Mouse (Mus musculus) spleen, embryonic (tissue): Measurements from ENCODE around the gene Nipsnap2.
"Not testable (repeated sequence)": the region's sequence is repeated elsewhere in the genome, so short reads cannot be mapped to it uniquely, and the experiment has no call there.

Source experiments
- CTCF ChIA-PET: fragments of 350-600 bp; sonication (Branson Sonifier 250); formaldehyde crosslinking; loops from one replicate; lab custom pipeline; 2022; lab: Charles Lee

The Nipsnap2 gene

DNA sequence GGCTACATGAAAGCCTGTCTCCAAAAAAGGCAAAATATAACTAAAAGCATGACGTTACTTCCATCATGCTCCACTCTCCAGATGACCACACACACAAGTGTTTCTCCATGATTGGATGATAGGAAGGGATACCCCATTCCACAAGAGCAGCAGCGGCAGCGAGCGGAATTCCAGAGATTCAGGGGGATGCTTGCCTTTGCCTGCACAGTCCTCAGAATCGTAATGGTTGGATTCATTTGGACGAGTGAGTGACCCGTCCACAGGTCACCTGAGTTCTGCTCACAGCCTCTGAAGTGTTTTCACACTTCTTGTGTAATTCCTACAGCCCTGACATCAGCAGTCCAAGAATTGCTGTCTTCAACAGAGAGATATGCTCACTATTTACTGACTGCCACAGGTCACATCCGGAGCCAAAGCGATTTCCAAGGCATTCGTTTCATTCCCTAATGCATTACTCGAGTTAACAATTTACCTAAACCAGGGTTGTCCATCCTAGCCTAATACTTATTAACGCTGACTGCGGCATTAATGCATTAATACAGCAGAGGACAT is 35.1 kb downstream of the Nipsnap2 start:
- CTCF ChIA-PET, result no interaction called here

DNA sequence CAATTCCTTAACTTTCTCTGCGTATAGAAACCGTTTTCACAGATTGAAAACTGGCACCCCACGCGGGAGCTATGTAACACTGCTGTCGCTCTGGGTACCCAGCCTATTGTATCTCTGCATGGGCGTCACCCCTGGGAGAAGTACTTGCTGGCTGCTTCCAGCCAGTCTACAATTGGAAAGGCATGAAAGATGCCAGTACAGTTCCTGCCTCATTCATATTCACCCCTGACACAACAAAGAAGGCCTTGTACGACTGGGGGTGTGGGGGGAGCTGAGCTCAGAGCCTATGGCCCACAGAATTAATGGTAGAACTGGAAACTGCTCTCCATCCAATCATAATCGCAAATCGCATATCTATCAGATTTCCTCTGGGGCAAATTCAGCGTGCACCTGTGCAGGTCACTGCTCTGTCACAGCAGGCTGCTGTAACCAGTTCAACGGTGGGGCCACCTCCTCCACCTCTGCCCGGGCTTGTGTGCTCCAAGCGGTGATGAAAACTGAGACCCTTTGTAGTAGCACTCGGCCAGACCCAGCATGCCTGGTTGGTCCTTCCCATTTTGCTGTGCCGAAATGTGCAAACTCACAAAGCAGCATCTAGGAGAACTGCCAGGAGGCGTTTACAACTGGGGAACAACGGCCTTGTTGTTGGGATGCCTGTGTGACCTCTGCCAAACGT is 37.1 kb downstream of the Nipsnap2 start:
- CTCF ChIA-PET, result no interaction called here

DNA sequence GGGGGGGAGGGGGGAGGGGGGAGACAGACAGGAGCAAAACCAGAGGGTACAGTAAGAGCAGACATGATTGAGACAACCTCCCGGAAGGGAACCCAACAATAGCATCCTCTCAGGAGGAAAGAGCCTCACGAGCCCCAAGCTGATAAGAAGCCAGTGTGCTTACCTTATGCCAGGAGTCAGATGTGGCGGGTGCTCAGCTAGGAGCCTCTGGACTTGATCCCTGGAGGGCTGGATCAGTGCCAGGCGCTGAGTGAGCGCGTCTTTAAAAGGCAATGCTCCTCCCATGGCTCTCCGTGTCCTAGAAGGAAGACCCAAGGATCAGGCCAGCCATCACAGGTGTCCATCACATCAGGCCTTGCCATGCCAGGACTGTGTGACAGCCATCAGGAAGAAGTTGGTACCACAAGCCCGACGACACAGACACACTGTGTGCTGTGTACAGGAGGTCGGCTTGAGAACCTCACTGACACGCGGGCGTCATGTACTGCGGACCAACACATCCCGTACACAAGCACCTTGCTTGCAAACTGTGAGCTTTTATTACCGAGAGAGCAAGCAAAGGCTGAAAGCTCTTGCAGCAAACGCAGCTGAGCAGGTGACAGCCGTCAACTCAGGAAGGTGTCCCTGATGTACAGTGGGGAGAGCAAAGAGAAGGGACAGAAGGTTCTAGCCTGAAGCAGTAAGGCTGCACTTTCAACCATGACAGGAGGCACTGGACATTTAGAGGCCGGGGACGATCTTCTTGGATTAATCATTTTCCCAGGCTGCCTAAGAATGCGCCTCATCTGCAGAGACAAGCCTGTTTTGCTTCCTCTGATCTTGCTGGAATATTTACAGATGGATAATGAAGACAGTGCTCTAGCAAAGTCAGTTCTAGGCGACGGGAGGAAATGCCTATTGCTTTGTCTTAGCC is 45.8 kb downstream of the Nipsnap2 start:
- CTCF ChIA-PET, result no interaction called here

DNA sequence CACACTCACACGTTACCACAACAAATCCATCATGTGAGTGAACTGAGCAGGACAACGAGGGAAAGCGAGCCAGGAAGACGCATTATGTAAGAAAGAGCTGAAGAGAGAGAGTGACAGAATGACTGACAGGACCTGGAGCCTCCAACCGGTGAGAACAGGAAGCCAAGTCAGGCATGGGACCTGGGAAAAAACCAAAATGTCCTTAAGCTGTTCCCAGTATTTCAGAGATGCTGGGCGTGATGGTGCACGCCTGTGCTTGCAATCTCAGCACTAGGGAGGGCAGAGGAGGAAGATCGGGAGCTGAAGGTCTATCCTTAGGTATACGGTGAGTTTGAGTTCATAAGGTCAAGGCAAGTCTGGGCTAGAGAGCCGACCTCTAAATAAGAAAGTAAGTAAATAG is 47.6 kb downstream of the Nipsnap2 start:
- CTCF ChIA-PET, result no interaction called here

DNA sequence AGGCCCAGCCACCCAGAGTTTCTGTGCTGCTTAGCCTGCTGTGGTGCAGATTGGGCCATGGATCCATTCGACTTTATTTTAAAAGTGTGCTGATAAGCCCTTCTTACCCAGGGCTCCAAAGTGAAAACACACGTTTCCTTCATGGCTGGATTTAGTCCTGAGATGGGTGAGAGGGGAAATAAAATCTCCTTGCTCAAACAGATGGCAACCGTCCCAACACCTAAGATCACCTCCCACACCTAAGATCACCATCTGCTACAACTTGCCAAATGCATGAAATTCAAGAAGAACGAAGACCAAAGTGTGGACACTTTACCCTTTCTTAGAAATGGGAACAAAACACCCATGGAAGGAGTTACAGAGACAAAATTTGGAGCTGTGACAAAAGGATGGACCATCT is 48.5 kb downstream of the Nipsnap2 start:
- CTCF ChIA-PET, result not testable (repeated sequence)

DNA sequence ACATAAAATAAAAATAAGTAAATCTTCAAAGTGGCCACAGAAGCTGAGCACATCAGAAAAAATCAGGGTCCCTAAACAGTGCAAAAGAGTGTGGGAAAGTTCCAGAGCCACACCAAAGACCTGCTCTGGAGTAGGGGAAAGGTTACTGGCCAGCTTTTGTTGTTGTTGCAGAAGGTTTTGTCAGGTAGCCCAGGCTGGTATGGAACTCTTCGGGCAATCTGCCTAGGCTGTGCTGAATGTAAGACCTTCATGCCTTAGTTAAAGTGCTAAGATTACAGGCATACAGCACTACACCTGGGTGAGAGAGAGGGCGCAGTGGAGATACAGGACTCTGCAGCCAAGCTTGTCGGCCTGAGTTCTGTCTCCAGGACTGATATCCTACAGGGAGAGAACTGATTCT is 49.8 kb downstream of the Nipsnap2 start:
- CTCF ChIA-PET, result no interaction called here

DNA sequence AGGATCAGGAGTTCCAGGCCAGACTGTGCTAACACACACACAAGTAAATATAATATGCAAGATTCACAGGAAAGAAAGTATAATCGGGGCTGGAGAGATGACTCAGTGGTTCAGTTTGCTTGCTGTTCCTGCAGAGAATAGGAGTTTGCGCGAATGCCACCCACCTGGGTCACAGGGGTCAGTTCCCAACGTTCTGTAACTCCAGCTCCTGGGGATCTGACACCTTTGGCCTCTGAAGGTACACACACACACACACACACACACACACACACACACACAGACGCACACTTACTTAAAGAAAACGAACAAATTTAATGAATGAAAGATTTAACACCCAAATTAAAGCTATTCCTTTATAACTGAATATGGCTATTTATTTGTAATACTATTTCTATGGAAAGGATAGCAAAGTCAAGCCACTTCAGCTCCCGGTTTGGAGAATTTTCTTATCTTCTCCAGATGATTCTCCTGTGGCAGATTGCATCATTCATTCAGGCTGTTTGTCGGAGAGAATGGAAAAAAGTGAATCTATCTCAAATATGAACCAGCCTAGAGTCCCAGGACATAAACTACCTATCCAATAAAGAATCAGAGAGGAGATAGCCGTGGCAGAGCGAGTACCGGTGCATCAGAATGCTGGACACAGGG is 53.6 kb downstream of the Nipsnap2 start:
- CTCF ChIA-PET, result interaction anchor here (0.6 kb wide), 1 partner anchor 274 kb away, joined by 4 read pairs; no protein-coding TSS in a partner anchor

DNA sequence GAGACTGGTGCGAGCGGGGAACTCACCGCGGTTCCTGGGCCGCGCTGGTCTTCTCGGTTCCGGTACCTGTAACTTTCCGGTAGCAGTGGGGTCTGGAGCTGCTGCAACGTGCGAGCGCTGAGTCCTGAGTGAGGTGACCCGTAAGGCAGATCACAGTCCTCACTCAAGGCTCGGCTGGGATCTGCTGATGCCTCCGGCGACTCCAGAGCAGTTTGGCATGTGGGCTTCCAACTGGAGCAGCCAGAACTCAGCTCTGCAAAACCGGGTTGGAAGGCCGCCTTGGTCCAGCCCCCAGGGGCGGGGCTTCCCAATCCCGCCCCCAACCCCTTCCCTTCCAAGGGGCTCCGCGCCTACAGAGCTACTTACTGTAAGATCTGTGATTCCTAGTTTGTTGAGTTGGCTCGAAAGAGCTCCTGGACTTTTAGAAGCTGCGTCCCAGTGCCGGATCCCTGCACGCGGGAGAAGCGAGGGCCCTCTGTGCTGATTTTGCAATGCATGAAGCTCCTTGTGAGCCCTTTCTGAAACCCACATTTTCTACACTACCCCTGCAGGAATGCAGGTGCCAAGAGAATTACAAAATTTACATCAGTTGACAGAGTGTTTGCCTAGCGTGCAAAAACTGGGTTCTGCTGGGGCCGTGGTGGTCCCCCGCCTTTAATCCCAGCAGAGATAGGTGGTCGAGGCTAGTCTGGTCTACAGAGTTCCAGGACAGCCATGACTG is 54.3 kb downstream of the Nipsnap2 start:
- CTCF ChIA-PET, result interaction anchor here (0.6 to 0.8 kb wide), 3 partner anchors 118 to 392 kb away, joined by 3 to 5 read pairs (median 4); no protein-coding TSS in a partner anchor

DNA sequence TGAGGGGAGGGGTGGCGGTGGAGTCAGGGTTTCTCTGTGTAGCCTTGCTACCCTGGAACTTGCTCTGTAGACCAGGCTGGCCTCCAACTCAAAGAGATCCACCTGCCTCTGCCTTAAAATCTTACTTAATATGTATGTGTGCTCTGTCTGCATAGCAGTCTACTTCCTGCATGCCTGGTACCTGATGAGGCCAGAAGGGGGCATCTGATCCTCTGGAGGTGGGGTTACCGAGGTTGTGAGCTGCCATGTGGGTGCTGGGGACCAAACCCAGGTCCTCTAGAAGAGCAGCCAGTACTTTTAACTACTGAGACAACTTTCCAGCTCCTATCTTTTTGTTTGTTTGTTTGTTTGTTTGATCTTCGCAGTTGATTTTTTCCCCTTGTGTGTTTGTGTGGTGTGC is 55.3 kb downstream of the Nipsnap2 start:
- CTCF ChIA-PET, result no interaction called here

DNA sequence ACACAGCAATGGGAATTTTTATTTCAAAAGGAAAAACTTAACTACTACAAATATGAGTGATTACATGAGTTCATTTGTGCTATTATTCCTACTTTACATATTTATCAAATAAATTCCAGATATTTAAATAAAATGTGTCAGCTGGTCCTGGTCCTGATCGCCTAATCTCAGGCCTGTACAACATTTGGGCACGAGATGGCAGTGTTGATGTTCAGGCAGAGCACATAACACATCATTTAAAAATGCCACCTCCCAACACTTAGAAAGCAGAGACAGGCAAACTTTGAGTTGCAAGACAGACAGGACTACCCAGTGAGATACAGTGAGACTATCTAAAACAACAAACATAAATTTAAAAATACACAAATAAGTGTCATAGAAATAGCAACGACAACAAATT is 57.3 kb downstream of the Nipsnap2 start:
- CTCF ChIA-PET, result interaction anchor here (0.6 to 1.5 kb wide), 2 partner anchors 57 to 64 kb away, joined by 3 read pairs; partner anchors contain the start of gene Sumf2

DNA sequence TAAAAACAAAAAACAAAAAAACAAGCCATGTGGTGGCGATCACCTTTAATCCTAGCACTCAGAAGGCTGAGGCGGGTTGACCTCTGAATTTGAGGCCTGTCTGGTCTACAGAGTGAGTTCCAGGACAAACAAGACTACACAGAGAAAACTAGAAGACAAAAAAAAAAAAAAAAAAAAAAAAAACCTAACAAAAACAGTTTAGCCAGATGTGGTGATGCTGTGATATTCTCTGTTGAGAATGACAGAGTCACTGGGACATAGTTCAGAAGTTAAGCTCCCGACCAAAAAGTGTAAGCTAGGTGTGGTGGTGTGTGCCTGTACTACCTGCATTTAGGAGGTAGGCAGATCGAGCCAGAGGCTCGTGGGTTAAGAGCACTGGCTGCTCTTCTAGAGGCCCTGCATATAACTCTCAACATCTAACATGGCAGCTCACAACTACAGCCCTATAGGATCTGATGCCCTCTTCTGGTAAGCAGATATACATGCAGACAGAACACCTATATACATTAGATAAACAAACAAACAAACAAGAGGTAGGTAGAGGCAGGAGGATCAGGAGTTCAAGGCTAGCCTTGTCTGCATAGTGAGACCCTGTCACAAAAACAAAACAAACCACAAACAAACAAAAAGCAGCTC is 60.5 kb downstream of the Nipsnap2 start:
- CTCF ChIA-PET, result interaction anchor here (0.5 to 0.7 kb wide), 5 partner anchors 64 to 778 kb away, joined by 3 to 23 read pairs (median 6); no protein-coding TSS in a partner anchor

DNA sequence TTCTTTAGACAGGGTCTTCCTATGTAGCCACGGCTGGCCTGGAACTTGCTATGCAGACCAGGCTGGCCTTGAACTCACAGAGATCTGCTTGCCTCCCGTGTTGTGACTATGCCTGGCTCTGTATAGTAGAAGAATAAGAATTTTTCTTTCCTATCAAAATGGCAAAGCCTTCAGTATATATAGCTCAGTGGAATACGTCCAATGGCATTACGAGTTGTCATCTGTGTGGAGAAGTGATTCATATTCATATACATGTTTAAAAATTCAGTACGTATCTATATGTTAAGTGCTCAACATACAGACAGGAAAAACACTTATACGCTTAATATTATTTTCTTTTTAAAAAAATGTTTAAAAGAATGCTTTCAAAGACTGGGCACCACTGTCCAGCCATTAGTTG is 61.3 kb downstream of the Nipsnap2 start:
- CTCF ChIA-PET, result interaction anchor here (0.6 kb wide), 1 partner anchor 31 kb away, joined by 3 read pairs; no protein-coding TSS in a partner anchor

DNA sequence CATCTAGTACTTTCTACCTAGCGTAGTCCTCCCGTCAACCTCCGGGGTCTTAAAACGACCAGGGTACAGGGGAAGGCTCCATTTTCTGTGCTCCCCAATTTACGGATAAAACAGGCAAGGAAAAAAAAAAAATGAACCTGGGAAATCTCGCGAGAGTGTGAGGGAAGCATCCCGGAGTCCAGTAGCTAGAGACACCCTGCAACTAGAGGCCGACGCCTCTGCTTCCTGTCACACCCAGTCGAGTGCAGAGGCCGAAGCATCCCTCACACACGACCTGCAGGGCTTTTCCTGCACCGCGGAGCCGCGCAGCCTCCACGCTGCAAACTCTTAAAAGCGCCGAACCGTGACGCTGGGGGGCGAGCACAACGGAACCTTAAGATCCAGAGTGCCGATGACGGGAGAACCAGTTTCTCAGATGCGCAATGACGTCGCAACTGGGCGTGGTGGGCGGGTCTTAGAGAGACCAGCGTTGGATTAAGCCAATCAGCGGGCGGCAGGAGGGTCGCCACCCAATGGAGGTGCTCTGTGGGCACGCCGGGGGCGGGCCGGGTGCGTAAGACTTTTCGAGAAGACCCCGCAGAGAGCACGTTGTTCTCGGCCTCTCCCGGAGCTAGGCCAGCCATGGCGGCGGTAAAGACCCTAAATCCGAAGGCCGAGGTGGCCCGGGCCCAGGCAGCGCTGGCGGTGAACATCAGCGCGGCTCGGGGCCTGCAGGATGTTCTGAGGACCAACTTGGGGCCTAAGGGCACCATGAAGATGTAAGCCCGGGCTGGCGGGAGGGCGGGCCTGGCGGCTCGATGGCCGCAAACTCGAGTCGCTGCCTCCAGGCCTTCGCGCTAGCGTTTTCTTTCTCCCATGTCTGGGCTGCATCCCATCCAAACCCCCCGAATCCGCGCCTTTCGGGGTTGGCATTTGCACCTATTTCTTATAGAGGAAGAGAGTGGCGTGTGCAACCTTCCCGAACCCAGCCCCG is 62.2 kb downstream of the Nipsnap2 start, which contains the start of gene Psph:
Psph (minus strand) TSS at position 632 of the 973 bp plus-strand sequence.
- CTCF ChIA-PET, result interaction anchor here (0.6 to 0.8 kb wide), 3 partner anchors 32 to 384 kb away, joined by 3 to 6 read pairs (median 4); partner anchors contain the start of gene Sumf2

DNA sequence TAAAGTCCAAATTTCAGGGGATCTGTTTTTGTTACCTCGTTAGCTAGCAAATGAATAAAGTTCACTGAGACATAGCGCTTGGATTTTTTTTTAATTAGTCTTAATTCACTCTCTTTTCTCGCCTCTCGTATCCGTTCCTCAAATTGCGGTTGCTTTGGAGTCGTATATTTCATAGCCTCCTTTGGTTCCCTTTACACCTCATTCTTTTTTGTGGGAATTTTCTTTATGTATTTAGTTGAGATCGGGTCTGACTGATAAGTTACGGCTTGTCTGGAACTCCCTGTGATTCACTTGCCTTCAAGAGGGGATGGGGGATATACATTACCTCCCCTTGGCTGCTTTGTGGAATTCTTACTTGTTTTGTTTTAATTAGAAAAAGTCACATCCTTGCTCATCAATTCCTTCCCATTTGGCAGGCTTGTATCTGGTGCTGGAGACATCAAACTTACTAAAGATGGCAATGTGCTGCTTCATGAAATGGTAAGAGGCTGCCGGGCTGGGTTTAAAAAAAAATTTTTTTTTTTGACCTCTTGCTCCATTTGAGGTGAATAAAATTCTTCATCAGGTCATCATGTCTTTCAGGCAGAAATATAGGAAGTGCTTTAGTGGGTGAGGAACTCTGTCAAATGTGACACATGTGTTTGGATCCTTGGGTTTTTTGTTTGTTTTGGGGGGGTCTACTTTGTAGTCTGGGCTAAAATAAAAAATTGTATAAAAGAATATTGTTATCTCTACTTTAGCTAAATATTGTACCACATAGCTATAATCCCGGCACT is 63.1 kb downstream of the Nipsnap2 start:
- CTCF ChIA-PET, result interaction anchor here (0.6 kb wide), 1 partner anchor 59 kb away, joined by 6 read pairs; the partner anchor contains the start of gene Sumf2

DNA sequence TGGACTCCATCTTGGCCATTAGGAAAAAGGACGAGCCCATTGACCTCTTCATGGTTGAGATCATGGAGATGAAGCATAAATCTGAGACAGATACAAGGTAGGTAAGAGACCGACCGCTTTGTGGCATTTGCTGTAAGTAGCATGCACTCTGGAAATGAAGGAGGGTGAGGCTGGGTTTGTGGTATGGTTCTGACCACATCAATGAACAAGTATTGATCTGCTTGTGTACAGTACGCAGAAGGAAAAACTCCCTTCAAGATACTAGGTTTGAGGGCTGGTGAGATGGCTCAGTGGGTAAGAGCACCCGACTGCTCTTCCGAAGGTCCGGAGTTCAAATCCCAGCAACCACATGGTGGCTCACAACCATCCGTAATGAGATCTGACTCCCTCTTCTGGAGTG is 65.7 kb downstream of the Nipsnap2 start:
- CTCF ChIA-PET, result not testable (repeated sequence)
